Mouse (Mus musculus) intestine, embryonic 14.5 days (tissue): ENCODE results near the gene Grb2. TPM values are rescaled to one million over a fixed set of nuclear protein-coding genes. Genes with fewer than 3 reads are reported as not detected.

Experiments
- ATAC-seq: fragments of 200-750 bp; cut with Nextera tagmentation; replicated peaks from 2 replicates; pipeline ENCODE4 v1.8.0; 2017; ENCODE audit warnings: low read depth, moderate number of reproducible peaks, moderate TSS enrichment, moderate library complexity; ENCODE audit not compliant: low FRiP score, low TSS enrichment
- DNase-seq: peaks from one replicate; pipeline ENCODE4 v3.0.0-alpha.2; 2018; ENCODE audit warnings: low spot score
- H3K27ac ChIP-seq: fragments of 300-500 bp; sonication (generic); 2 replicates; pipeline ENCODE4 v1.5.1; 2014; ENCODE audit warnings: low read depth, mild to moderate bottlenecking, control low read depth
- H3K27me3 ChIP-seq: fragments of 300-500 bp; sonication (generic); replicated peaks from 2 replicates; pipeline ENCODE4 v1.6.1; 2014; ENCODE audit warnings: low read length, control low read depth; ENCODE audit not compliant: control insufficient read depth, insufficient read depth
- H3K36me3 ChIP-seq: fragments of 300-500 bp; sonication (generic); 2 replicates; pipeline ENCODE4 v1.6.1; 2014; ENCODE audit warnings: low read length, control low read depth; ENCODE audit not compliant: control insufficient read depth, insufficient read depth
- H3K4me1 ChIP-seq: fragments of 300-500 bp; sonication (generic); replicated peaks from 2 replicates; pipeline ENCODE4 v1.6.1; 2014; ENCODE audit warnings: low read length, control low read depth, mixed read lengths; ENCODE audit not compliant: control insufficient read depth, insufficient read depth
- H3K4me2 ChIP-seq: fragments of 300-500 bp; sonication (generic); 2 replicates; pipeline ENCODE4 v1.6.1; 2014; ENCODE audit warnings: low read length
- H3K4me3 ChIP-seq: fragments of 300-500 bp; sonication (generic); 2 replicates; pipeline ENCODE4 v1.5.1; 2014; ENCODE audit warnings: low read depth, low read length, control low read depth, mixed read lengths
- H3K9ac ChIP-seq: fragments of 300-500 bp; sonication (generic); 2 replicates; pipeline ENCODE4 v1.6.1; 2014; ENCODE audit warnings: mild to moderate bottlenecking, low read length
- H3K9me3 ChIP-seq: fragments of 300-500 bp; sonication (generic); 2 replicates; pipeline ENCODE4 v1.6.1; 2016; ENCODE audit warnings: low read length, control low read depth; ENCODE audit not compliant: control insufficient read depth
- WGBS: fragments of 180-500 bp; shearing (Covaris S2); extraction: QIAGEN DNeasy Blood & Tissue Kit; methylation state at CpG from one replicate; pipeline ENCODE4 v1.1.7; 2014; 5-methylcytosine and 5-hydroxymethylcytosine counted together
- polyA plus RNA-seq: library from polyadenylated mRNA; unstranded; fragments of >200 nt; fragmentation: Nextera tagmentation; extraction: Ambion mirVana; gene quantifications from 2 replicates; pipeline ENCODE4 v1.2.1, GENCODE M21; 2014

Gene Grb2
- polyA plus RNA-seq, 1 experiment from 2014 or later: 52.3 TPM

DNA sequence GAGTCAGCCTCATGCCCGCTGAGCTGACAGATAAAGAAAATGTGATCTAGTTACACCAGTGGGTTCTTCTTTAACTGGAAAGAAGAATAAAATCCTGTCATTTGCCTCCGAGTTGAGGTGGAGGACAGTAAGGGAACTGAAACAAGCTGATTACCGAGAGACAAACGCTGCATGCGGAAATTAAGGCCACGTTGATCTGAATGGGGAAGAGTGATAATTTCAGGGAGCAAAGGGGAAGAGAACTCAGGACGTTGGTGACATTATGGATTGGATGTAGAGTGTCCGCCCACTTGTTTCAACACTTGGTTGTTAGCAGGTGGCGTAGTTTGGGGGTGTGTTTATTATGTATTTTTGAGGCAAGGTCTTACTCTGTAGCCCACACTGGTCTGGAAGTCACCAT is 34.5 kb upstream of the Grb2 start:
- ATAC-seq (no peak), DNase-seq (no peak)
- no peak overlapping the region for H3K9ac ChIP-seq
- H3K4me2 ChIP-seq: no peak overlapping the region
- H3K4me1 ChIP-seq: peaks cover 2% of the 10 kb centered on the region
- WGBS: 83% methylated on average over 9 of the region's 9 CpGs
- no peaks in the 10 kb centered on the region for H3K36me3 ChIP-seq
- no peaks in the 10 kb centered on the region for H3K27me3 ChIP-seq
- no peak overlapping the region for H3K4me3 ChIP-seq
- no peaks in the 10 kb centered on the region for H3K9me3 ChIP-seq
- no peak overlapping the region for H3K27ac ChIP-seq

- Histone ChIP-seq H3K27ac (no peak overlapping the region), H3K4me1 (peaks cover 4% of the 10 kb centered on the region), H3K9me3 (no peaks in the 10 kb centered on the region), H3K4me2 (no peak overlapping the region), H3K9ac (no peak overlapping the region), H3K27me3 (no peaks in the 10 kb centered on the region), H3K36me3 (no peaks in the 10 kb centered on the region), H3K4me3 (no peak overlapping the region)
- DNase-seq (no peak), ATAC-seq (no peak)
- 85% methylated on average over 11 of the region's 11 CpGs for WGBS
Observed at GRCm38 (mm10) chr11:115741070-115741469, 32.7 kb upstream of the Grb2 start.

GRCm38 (mm10) chr11:115738275-115738885 is 30.0 kb upstream of the Grb2 start:
- Histone ChIP-seq H3K4me1 (peaks cover 4% of the 10 kb centered on the region), H3K27me3 (no peaks in the 10 kb centered on the region), H3K27ac (no peak overlapping the region), H3K4me3 (no peak overlapping the region), H3K9me3 (no peaks in the 10 kb centered on the region), H3K9ac (no peak overlapping the region), H3K4me2 (no peak overlapping the region), H3K36me3 (no peaks in the 10 kb centered on the region)
- DNase-seq (no peak), ATAC-seq (no peak)
- WGBS: 32% methylated on average over 13 of the region's 13 CpGs

DNA sequence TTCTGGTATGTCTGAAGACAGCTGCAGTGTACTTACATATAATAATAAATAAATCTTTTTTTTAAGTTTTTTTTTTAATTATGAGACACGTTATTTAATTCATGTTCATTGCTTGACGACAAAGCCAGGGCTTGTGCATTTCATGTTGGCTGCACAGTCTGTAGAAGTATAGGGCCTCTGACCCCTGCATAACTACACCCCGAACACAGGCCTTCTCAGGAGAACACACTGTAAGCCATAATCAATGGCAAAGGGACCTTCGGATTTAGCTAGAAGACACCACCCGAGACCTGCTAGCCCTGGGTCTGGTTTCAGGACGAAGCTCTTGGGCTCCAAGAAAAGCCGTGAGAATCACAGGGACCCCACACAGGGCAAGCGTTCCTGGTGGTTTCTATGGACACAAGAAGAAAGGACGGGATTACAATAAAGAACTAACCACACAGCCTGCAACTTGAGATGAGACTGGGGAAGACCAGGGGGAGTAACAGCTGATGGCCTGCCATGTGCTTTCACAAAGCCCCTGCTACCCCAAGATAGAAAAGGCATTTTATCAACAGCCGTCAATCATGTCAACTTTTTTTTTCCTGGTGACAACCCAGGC is 29.3 kb upstream of the Grb2 start:
- Histone ChIP-seq H3K9me3 (no peaks in the 10 kb centered on the region), H3K36me3 (no peaks in the 10 kb centered on the region), H3K27me3 (no peaks in the 10 kb centered on the region), H3K9ac (no peak overlapping the region), H3K27ac (no peak overlapping the region), H3K4me3 (no peak overlapping the region), H3K4me2 (no peak overlapping the region), H3K4me1 (peaks cover 4% of the 10 kb centered on the region)
- DNase-seq (no peak), ATAC-seq (no peak)
- WGBS: 67% methylated on average over 10 of the region's 10 CpGs

GRCm38 (mm10) chr11:115734041-115734686 is 25.8 kb upstream of the Grb2 start:
- ATAC-seq (0 out of 2 replicates have a peak, but pooled peaks have one; percentile 40), DNase-seq (no peak)
- Histone ChIP-seq H3K27ac (no peak overlapping the region), H3K4me3 (no peak overlapping the region), H3K27me3 (no peaks in the 10 kb centered on the region), H3K4me1 (peaks cover 4% of the 10 kb centered on the region), H3K9ac (no peak overlapping the region), H3K36me3 (no peaks in the 10 kb centered on the region), H3K4me2 (no peak overlapping the region), H3K9me3 (no peaks in the 10 kb centered on the region)
- 58% methylated on average over 11 of the region's 11 CpGs for WGBS

DNA sequence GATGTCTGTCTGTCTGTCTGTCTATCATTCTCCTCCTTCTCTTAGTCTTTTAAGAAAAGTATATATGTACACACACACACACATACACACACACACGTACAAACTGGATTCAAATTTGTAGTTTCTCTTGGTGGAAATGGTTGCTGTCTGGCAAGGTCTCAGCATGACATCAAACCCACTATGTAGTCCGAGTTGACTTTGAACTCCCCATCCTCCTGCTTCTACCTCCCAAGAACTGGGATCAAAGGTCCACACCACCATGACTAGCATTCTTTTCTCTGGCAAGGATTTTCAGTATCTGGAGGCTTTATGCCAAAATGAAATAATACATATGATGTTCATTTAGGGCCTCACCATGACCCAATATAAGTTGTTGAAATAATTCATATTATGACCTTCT is 14.8 kb upstream of the Grb2 start:
- no peak for ATAC-seq
- H3K4me2 ChIP-seq: no peak overlapping the region
- no peaks in the 10 kb centered on the region for H3K36me3 ChIP-seq
- no peaks in the 10 kb centered on the region for H3K27me3 ChIP-seq
- no peaks in the 10 kb centered on the region for H3K9me3 ChIP-seq
- DNase-seq: no peak
- H3K27ac ChIP-seq: no peak overlapping the region
- no peak overlapping the region for H3K4me3 ChIP-seq
- no peak overlapping the region for H3K9ac ChIP-seq
- H3K4me1 ChIP-seq: no peaks in the 10 kb centered on the region
- WGBS: 70% methylated on average over 2 of the region's 2 CpGs

DNA sequence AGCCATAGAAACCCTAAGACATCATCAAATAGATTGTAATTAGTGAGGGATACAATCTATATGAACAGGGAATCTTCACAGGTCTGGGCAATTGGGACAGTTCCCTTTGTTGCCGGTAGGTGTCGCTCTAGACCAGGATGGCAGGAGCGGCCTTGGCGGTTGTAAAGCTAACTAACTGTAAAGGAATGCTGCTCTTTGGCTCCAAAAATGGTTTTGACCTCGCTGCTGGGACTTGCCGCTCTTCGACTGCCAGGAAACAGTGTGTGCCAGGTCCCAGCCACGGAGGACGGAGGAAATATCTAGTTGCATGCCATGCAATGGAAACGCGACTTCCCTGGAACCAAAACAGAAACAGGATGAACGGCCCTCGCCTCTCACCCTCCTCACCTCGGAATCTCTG is 14.2 kb upstream of the Grb2 start:
- Histone ChIP-seq H3K9me3 (no peaks in the 10 kb centered on the region), H3K9ac (no peak overlapping the region), H3K4me1 (no peaks in the 10 kb centered on the region), H3K4me2 (0 out of 2 replicates have a peak overlapping the region, but pooled peaks have one; percentile 3), H3K36me3 (no peaks in the 10 kb centered on the region), H3K4me3 (no peak overlapping the region), H3K27ac (no peak overlapping the region), H3K27me3 (no peaks in the 10 kb centered on the region)
- ATAC-seq (no peak), DNase-seq (peak; percentile 88)
- 19% methylated on average over 14 of the region's 14 CpGs for WGBS

- H3K9me3 ChIP-seq: no peaks in the 10 kb centered on the region
- DNase-seq: no peak
- H3K4me2 ChIP-seq: no peak overlapping the region
- H3K36me3 ChIP-seq: no peaks in the 10 kb centered on the region
- H3K27ac ChIP-seq: no peak overlapping the region
- no peaks in the 10 kb centered on the region for H3K4me1 ChIP-seq
- no peaks in the 10 kb centered on the region for H3K27me3 ChIP-seq
- no peak overlapping the region for H3K9ac ChIP-seq
- H3K4me3 ChIP-seq: no peak overlapping the region
- WGBS: 51% methylated on average over 8 of the region's 8 CpGs
- ATAC-seq: no peak
Observed at GRCm38 (mm10) chr11:115717660-115718390, 9.4 kb upstream of the Grb2 start.
